ENCODE assay signal across 9 mouse cellular contexts in genomic region chr4:141809850-141810464, GRCm38 (mm10). TPM values are rescaled to one million over a fixed set of nuclear protein-coding genes. Genes with fewer than 3 reads are reported as not detected.
DNase-seq lines count a peak whose midpoint lies in the region; ATAC-seq and TF ChIP-seq lines count a peak whose summit lies in the region.
"Had no signal": no experiment of that assay in that cellular context is flagged by ENCODE, and none has a peak within 500 bp of the region (broad histone marks: within the 10 kb centered on the region; RNA-seq: fewer than 3 reads in every experiment).

No protein-coding gene starts in this region.

- no peaks in the 10 kb centered on the region for H3K9me3 ChIP-seq in heart, embryonic 10.5 days
- no peaks in the 10 kb centered on the region for H3K9me3 ChIP-seq in E14TG2a.4 (ENCODE audit: low read length)
- H3K9me3 ChIP-seq in intestine, postnatal 0 days (ENCODE audit: control insufficient read depth) = no peaks in the 10 kb centered on the region
- no peaks in the 10 kb centered on the region for H3K9me3 ChIP-seq in neural tube, embryonic 13.5 days
- H3K9me3 ChIP-seq: liver, embryonic 15.5 days had no signal

- peak; percentile 94 for ATAC-seq in common myeloid progenitor, adult 5-6 weeks (replicated peaks; ENCODE audit: low read depth, poor library complexity, severe bottlenecking)
- ATAC-seq in intestine, postnatal 0 days = peak; percentile 56; the same call in 1 of the 2 replicates
- peak; percentile 52; the same call in 1 of the 2 replicates for ATAC-seq in neural tube, embryonic 13.5 days (ENCODE audit: low read depth)

- intact Hi-C loops in heart, postnatal 10 days (cut with DNase I) = loop anchor here (2.0 kb wide), 1 partner anchor 43 kb away; no protein-coding TSS in a partner anchor
- intact Hi-C loops in gastrocnemius, postnatal 14 days (cut with DNase I; ENCODE audit: low total_unique reads) = loop anchor here (5.0 kb wide), 1 partner anchor 42 kb away; no protein-coding TSS in a partner anchor

- peak; percentile 34 to 45 for DNase-seq in heart, postnatal 10 days
- DNase-seq in heart, embryonic 10.5 days (ENCODE audit: low spot score) = no peak
- DNase-seq in gastrocnemius, postnatal 14 days = no peak
- no peak for DNase-seq in frontal cortex, postnatal 25 days (ENCODE audit: low spot score in 2 of 2)

- H3K4me1 ChIP-seq in heart, embryonic 10.5 days = no peaks in the 10 kb centered on the region
- H3K4me1 ChIP-seq in E14TG2a.4 (replicated peaks; ENCODE audit: low read depth, low read length) = no peaks in the 10 kb centered on the region
- no peaks in the 10 kb centered on the region for H3K4me1 ChIP-seq in intestine, postnatal 0 days (replicated peaks; ENCODE audit: control insufficient read depth, insufficient read depth, low read length)
- no peaks in the 10 kb centered on the region for H3K4me1 ChIP-seq in neural tube, embryonic 13.5 days (replicated peaks)
- H3K4me1 ChIP-seq: liver, embryonic 15.5 days had no signal

- peaks cover 98% of the 10 kb centered on the region for H3K36me3 ChIP-seq in heart, embryonic 10.5 days
- peaks cover 99% of the 10 kb centered on the region for H3K36me3 ChIP-seq in E14TG2a.4 (ENCODE audit: insufficient read depth, low read length)
- H3K36me3 ChIP-seq in intestine, postnatal 0 days (ENCODE audit: control insufficient read depth, insufficient read depth) = peaks cover 90% of the 10 kb centered on the region
- peaks cover 97% of the 10 kb centered on the region for H3K36me3 ChIP-seq in neural tube, embryonic 13.5 days

- peak; percentile 40 for TF ChIP-seq CTCF in E14TG2a.4 (conservative IDR thresholded peaks at IDR 0.05; ENCODE audit: low read length)
- TF ChIP-seq CTCF in intestine, postnatal 0 days (IDR thresholded peaks at IDR 0.05; ENCODE audit: low read depth) = peak; percentile 84

- H3K27ac ChIP-seq in heart, embryonic 10.5 days = no peak overlapping the region
- H3K27ac ChIP-seq in intestine, postnatal 0 days (ENCODE audit: low read depth, low read length) = no peak overlapping the region
- H3K27ac ChIP-seq in neural tube, embryonic 13.5 days (replicated peaks) = no peak overlapping the region
- H3K27ac ChIP-seq: liver, embryonic 15.5 days had no signal

- no peaks in the 10 kb centered on the region for H3K27me3 ChIP-seq in heart, embryonic 10.5 days (ENCODE audit: insufficient read depth, poor library complexity, severe bottlenecking)
- no peaks in the 10 kb centered on the region for H3K27me3 ChIP-seq in E14TG2a.4 (ENCODE audit: insufficient read depth, low read length)
- no peaks in the 10 kb centered on the region for H3K27me3 ChIP-seq in intestine, postnatal 0 days (replicated peaks; ENCODE audit: control insufficient read depth, insufficient read depth, low read length)
- H3K27me3 ChIP-seq in neural tube, embryonic 13.5 days = no peaks in the 10 kb centered on the region
- H3K27me3 ChIP-seq: liver, embryonic 15.5 days had no signal

- WGBS in heart, embryonic 10.5 days = 76% methylated on average over 8 of the region's 8 CpGs
- WGBS in intestine, postnatal 0 days = 79% methylated on average over 8 of the region's 8 CpGs
- 80% methylated on average over 8 of the region's 8 CpGs for WGBS in neural tube, embryonic 13.5 days

- H3K4me3 ChIP-seq in heart, embryonic 10.5 days = no peak overlapping the region
- no peak overlapping the region for H3K4me3 ChIP-seq in E14TG2a.4 (replicated peaks; ENCODE audit: low read length)
- H3K4me3 ChIP-seq in intestine, postnatal 0 days (ENCODE audit: low read depth, low read length) = no peak overlapping the region
- H3K4me3 ChIP-seq in neural tube, embryonic 13.5 days = no peak overlapping the region
- H3K4me3 ChIP-seq: liver, embryonic 15.5 days had no signal

- no peak overlapping the region for H3K4me2 ChIP-seq in intestine, postnatal 0 days (replicated peaks; ENCODE audit: low read depth)
- H3K4me2 ChIP-seq in neural tube, embryonic 13.5 days = no peak overlapping the region
- H3K4me2 ChIP-seq: liver, embryonic 15.5 days had no signal

- H3K9ac ChIP-seq in intestine, postnatal 0 days (ENCODE audit: low read depth, low read length) = no peak overlapping the region
- no peak overlapping the region for H3K9ac ChIP-seq in neural tube, embryonic 13.5 days
- H3K9ac ChIP-seq: liver, embryonic 15.5 days had no signal

RNA-seq across cellular contexts. Expression of gene Cela2a, which starts 16.0 kb away (rescaled TPM):
- under 1 TPM in 1 of 2 experiments, not detected in 1; 0.87 TPM for total RNA-seq in heart, postnatal 10 days (2021)
- polyA plus RNA-seq in heart, embryonic 10.5 days (2016; fragmentation: Nextera tagmentation; extraction: Ambion mirVana) = not detected in 2 replicates
- not detected in 2 replicates for total RNA-seq in common myeloid progenitor, adult 5-6 weeks (2017)
- 35.6 and 65.3 TPM in 2 replicates for polyA plus RNA-seq in intestine, postnatal 0 days (2015; fragmentation: Nextera tagmentation; extraction: Ambion mirVana)
- not detected in 2 replicates for polyA plus RNA-seq in neural tube, embryonic 13.5 days (2015; fragmentation: Nextera tagmentation; extraction: Ambion mirVana)
- total RNA-seq in gastrocnemius, postnatal 14 days (2021) = not detected

RNA-seq across cellular contexts. Expression of gene Casp9, which starts 16.5 kb away (rescaled TPM):
- 10 to 100 TPM; 10.5 to 12.4 TPM for total RNA-seq in heart, postnatal 10 days (2021)
- 21.4 and 22.5 TPM in 2 replicates for polyA plus RNA-seq in heart, embryonic 10.5 days (2016; fragmentation: Nextera tagmentation; extraction: Ambion mirVana)
- total RNA-seq in common myeloid progenitor, adult 5-6 weeks (2017) = 12.1 and 14.2 TPM in 2 replicates
- 13.4 and 15.7 TPM in 2 replicates for polyA plus RNA-seq in intestine, postnatal 0 days (2015; fragmentation: Nextera tagmentation; extraction: Ambion mirVana)
- polyA plus RNA-seq in neural tube, embryonic 13.5 days (2015; fragmentation: Nextera tagmentation; extraction: Ambion mirVana) = 19.8 and 22.9 TPM in 2 replicates
- total RNA-seq in gastrocnemius, postnatal 14 days (2021) = 1 to 10 TPM; 3.7 to 4.8 TPM

RNA-seq across cellular contexts. Expression of gene Dnajc16, which starts 19.2 kb away (rescaled TPM):
- 10 to 100 TPM; 17.6 to 18.0 TPM for total RNA-seq in heart, postnatal 10 days (2021)
- 5.0 and 5.4 TPM in 2 replicates for polyA plus RNA-seq in heart, embryonic 10.5 days (2016; fragmentation: Nextera tagmentation; extraction: Ambion mirVana)
- total RNA-seq in common myeloid progenitor, adult 5-6 weeks (2017) = 4.9 and 9.0 TPM in 2 replicates
- polyA plus RNA-seq in intestine, postnatal 0 days (2015; fragmentation: Nextera tagmentation; extraction: Ambion mirVana) = 3.3 and 3.9 TPM in 2 replicates
- polyA plus RNA-seq in neural tube, embryonic 13.5 days (2015; fragmentation: Nextera tagmentation; extraction: Ambion mirVana) = 6.0 and 6.6 TPM in 2 replicates
- total RNA-seq in gastrocnemius, postnatal 14 days (2021) = 1 to 10 TPM; 8.6 to 9.4 TPM

RNA-seq across cellular contexts. Expression of gene Ctrc, which starts 36.2 kb away (rescaled TPM):
- not detected for total RNA-seq in heart, postnatal 10 days (2021)
- polyA plus RNA-seq in heart, embryonic 10.5 days (2016; fragmentation: Nextera tagmentation; extraction: Ambion mirVana) = not detected in 2 replicates
- not detected in 2 replicates for total RNA-seq in common myeloid progenitor, adult 5-6 weeks (2017)
- not detected in 2 replicates for polyA plus RNA-seq in intestine, postnatal 0 days (2015; fragmentation: Nextera tagmentation; extraction: Ambion mirVana)
- polyA plus RNA-seq in neural tube, embryonic 13.5 days (2015; fragmentation: Nextera tagmentation; extraction: Ambion mirVana) = not detected in 2 replicates
- not detected for total RNA-seq in gastrocnemius, postnatal 14 days (2021)
- polyA plus RNA-seq: liver, embryonic 15.5 days had no signal

Comparison
In these comparisons a context has a peak if more than half of its experiments do, and no peak if none do; other contexts are left out.
1. DNase-seq: peak in heart, postnatal 10 days (2 of 2); none in heart, embryonic 10.5 days (single experiment), gastrocnemius, postnatal 14 days (single experiment) and frontal cortex, postnatal 25 days (0 of 2).
2. Peak in every context shown above with its lines, with median percentiles within 50 percentile points of each other: ATAC-seq.